Mouse (Mus musculus) myocyte (in vitro differentiated cells): Measurements from ENCODE around the gene Myo10.

ENCODE experiments used
- E2F4 ChIP-seq: IDR thresholded peaks from one replicate; pipeline ENCODE4 v1.6.1; 2011; ENCODE audit warnings: mild to moderate bottlenecking, control low read depth, moderate library complexity; ENCODE audit not compliant: insufficient read depth
- MAX ChIP-seq: IDR thresholded peaks from one replicate; pipeline ENCODE4 v1.6.1; 2011; ENCODE audit warnings: low read depth, mild to moderate bottlenecking, control low read depth
- MYOG ChIP-seq, 3 experiments: IDR thresholded peaks; one replicate each; pipeline ENCODE4 v1.6.1; 2011; ENCODE audit warnings: control low read depth in 2 of 3, low read depth in 2 of 3, mild to moderate bottlenecking in 2 of 3; ENCODE audit not compliant: insufficient read length in 2 of 3, control insufficient read depth in 1 of 3, insufficient read depth in 1 of 3
- POLR2A ChIP-seq: IDR thresholded peaks from one replicate; pipeline ENCODE4 v1.6.1; 2011; ENCODE audit warnings: low read depth, mild to moderate bottlenecking, control low read depth, moderate library complexity; ENCODE audit not compliant: insufficient read length
- POLR2AphosphoS2 ChIP-seq: IDR thresholded peaks from one replicate; pipeline ENCODE4 v1.6.1; 2011; ENCODE audit warnings: low read depth, control low read depth; ENCODE audit not compliant: insufficient read length
- REST ChIP-seq: IDR thresholded peaks from one replicate; pipeline ENCODE4 v1.6.1; 2011; ENCODE audit warnings: mild to moderate bottlenecking, control low read depth, moderate library complexity; ENCODE audit not compliant: insufficient read depth, insufficient read length
- SRF ChIP-seq: IDR thresholded peaks from one replicate; pipeline ENCODE4 v1.6.1; 2011; ENCODE audit warnings: low read depth; ENCODE audit not compliant: control insufficient read depth, insufficient read length
- TCF12 ChIP-seq: IDR thresholded peaks from one replicate; pipeline ENCODE4 v1.6.1; 2011; ENCODE audit warnings: mild to moderate bottlenecking, control low read depth; ENCODE audit not compliant: poor library complexity, insufficient read depth, severe bottlenecking
- TCF3 ChIP-seq: IDR thresholded peaks from one replicate; pipeline ENCODE4 v1.6.1; 2011; ENCODE audit warnings: low read depth, control low read depth; ENCODE audit not compliant: insufficient read length
- USF1 ChIP-seq: IDR thresholded peaks from one replicate; pipeline ENCODE4 v1.6.1; 2011; ENCODE audit warnings: low read depth, mild to moderate bottlenecking, control low read depth, moderate library complexity

DNA sequence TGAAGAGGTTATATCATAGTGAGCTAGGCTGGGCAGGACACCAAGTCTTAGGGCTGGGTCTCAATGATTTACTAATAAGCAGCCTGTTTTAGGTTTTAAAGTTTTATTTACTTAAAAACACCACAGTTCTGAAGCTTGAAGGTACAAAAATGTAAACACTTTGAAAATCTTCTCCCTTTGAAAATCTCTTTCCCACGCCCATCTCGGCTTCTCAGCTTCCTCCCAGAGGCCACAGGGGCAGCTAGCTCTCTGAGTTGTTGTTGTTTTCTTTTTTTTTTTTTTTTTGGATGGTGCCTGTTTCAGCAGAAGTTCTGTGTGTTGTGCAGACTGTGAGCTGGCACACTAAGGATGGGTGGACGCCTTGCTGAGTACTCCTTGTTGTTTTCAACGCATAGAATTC is 222.4 kb downstream of the Myo10 start:
- TF ChIP-seq POLR2A (no peak), POLR2AphosphoS2 (no peak), SRF (no peak), TCF3 (no peak), REST (no peak), E2F4 (no peak), USF1 (no peak), MAX (no peak), MYOG (IDR thresholded peaks at IDR 0.05; ENCODE audit: control insufficient read depth in 1 of 3, insufficient read depth in 1 of 3, insufficient read length in 2 of 3, low read depth in 2 of 3) (no peak), TCF12 (no peak)
